Mouse (Mus musculus) heart, postnatal 0 days (tissue): ENCODE data around the gene Dmd.
A peak's percentile ranks its signal among the peaks of the same experiment; 100 is the strongest.

Source experiments
- CTCF ChIP-seq: IDR thresholded peaks from 2 replicates; pipeline ENCODE4 v1.5.1; 2016; ENCODE audit warnings: antibody characterized with exemption, control low read depth, low read depth
- EP300 ChIP-seq: IDR thresholded peaks from 2 replicates; pipeline ENCODE4 v1.6.1; 2016; ENCODE audit warnings: antibody characterized with exemption, low read depth

- TF ChIP-seq CTCF (peak; percentile 36), EP300 (no peak)
Observed at GRCm38 (mm10) chrX:83740533-83740932, 791.9 kb downstream of the Dmd start.
